Mouse (Mus musculus) forebrain, embryonic 11.5 days (tissue): ENCODE data around the gene Rhno1. TPM values are rescaled to one million over a fixed set of nuclear protein-coding genes. Genes with fewer than 3 reads are reported as not detected.

ENCODE experiments used
- ATAC-seq: fragments of 200-750 bp; cut with Nextera tagmentation; replicated peaks from 2 replicates; pipeline ENCODE4 v1.8.0; 2017; ENCODE audit warnings: moderate TSS enrichment; ENCODE audit not compliant: low FRiP score
- DNase-seq: peaks from one replicate; pipeline ENCODE4 v3.0.0-alpha.2; 2017; ENCODE audit warnings: low spot score
- H3K27ac ChIP-seq: fragments of 300-500 bp; sonication (generic); 2 replicates; pipeline ENCODE4 v1.5.1; 2014; ENCODE audit warnings: low read depth, low read length
- H3K27me3 ChIP-seq: fragments of 300-500 bp; sonication (generic); 2 replicates; pipeline ENCODE4 v1.6.1; 2014; ENCODE audit warnings: mild to moderate bottlenecking, low read length, mixed read lengths; ENCODE audit not compliant: control insufficient read depth, insufficient read depth
- H3K36me3 ChIP-seq: fragments of 300-500 bp; sonication (generic); 2 replicates; pipeline ENCODE4 v1.6.1; 2014; ENCODE audit warnings: mild to moderate bottlenecking, low read length, moderate library complexity, mixed read lengths; ENCODE audit not compliant: control insufficient read depth, insufficient read depth
- H3K4me1 ChIP-seq: fragments of 300-500 bp; sonication (generic); replicated peaks from 2 replicates; pipeline ENCODE4 v1.6.1; 2014; ENCODE audit warnings: low read length, mixed read lengths; ENCODE audit not compliant: control insufficient read depth, insufficient read depth
- H3K4me2 ChIP-seq: fragments of 300-500 bp; sonication (generic); 2 replicates; pipeline ENCODE4 v1.6.1; 2014; ENCODE audit warnings: low read depth, mild to moderate bottlenecking, low read length, moderate library complexity, mixed read lengths; ENCODE audit not compliant: severe bottlenecking
- H3K4me3 ChIP-seq: fragments of 300-500 bp; sonication (generic); 2 replicates; pipeline ENCODE4 v1.5.1; 2014; ENCODE audit warnings: low read depth, low read length
- H3K9ac ChIP-seq: fragments of 300-500 bp; sonication (generic); 2 replicates; pipeline ENCODE4 v1.6.1; 2014; ENCODE audit warnings: low read length
- H3K9me3 ChIP-seq: fragments of 300-500 bp; sonication (generic); 2 replicates; pipeline ENCODE4 v1.6.1; 2016; ENCODE audit warnings: low read length, mixed read lengths; ENCODE audit not compliant: control insufficient read depth
- WGBS: fragments of 180-500 bp; shearing (Covaris S2); extraction: QIAGEN DNeasy Blood & Tissue Kit; methylation state at CpG from one replicate; pipeline ENCODE4 v1.1.7; 2014; 5-methylcytosine and 5-hydroxymethylcytosine counted together
- polyA plus RNA-seq: library from polyadenylated mRNA; unstranded; fragments of >200 nt; fragmentation: Nextera tagmentation; extraction: Ambion mirVana; gene quantifications from 2 replicates; pipeline ENCODE4 v1.2.1, GENCODE M21; 2014

The Rhno1 gene
- polyA plus RNA-seq, 1 experiment from 2014 or later: 205 TPM

DNA sequence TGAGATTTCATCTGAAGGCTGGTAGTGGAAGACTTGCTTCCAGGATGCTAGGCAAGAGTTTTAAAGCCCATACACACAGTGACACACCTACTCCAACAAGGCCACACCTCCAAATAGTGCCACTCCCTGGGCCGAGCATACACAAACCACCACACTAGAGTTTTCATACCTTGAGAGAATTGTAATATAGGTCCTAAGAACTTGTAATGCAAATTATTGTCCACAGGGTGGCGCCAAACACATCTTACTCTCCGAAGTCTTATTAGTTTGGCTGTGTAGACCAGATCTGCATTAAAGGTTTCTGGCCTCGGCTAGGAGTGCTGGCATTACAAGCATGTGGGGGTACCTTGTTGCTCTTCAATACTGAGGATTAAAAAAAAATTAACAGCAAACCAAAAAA, 44.4 kb downstream of the Rhno1 start:
- Histone ChIP-seq H3K4me3 (no peak overlapping the region), H3K4me2 (no peak overlapping the region), H3K27me3 (no peaks in the 10 kb centered on the region), H3K27ac (no peak overlapping the region), H3K4me1 (no peaks in the 10 kb centered on the region), H3K9ac (no peak overlapping the region), H3K9me3 (no peaks in the 10 kb centered on the region), H3K36me3 (peaks cover 3% of the 10 kb centered on the region; the same call in 1 of the 2 replicates)
- ATAC-seq (0 out of 2 replicates have a peak, but pooled peaks have one; percentile 39), DNase-seq (peak; percentile 65)
- WGBS: 14% methylated on average over 4 of the region's 4 CpGs

DNA sequence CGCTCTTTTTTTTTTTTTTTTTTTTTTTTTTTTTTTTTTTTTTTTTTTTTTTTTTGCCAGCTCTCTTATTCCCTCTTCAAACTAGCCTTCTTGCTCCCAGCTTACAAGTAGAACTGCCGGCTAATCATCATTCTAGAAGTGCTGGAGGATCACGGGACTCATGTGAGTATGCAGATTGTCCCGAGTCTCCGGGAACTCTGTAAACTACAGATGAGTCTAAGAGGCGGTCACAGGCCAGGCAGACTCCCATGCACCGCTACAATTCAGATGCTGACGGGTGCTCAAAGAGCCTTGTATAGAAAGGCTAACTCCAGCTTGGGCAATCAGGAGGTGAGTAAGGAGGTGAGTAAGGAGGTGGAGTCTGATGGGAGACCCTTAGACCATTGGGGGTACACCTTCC, 47.1 kb downstream of the Rhno1 start:
- H3K4me3 ChIP-seq: no peak overlapping the region
- no peak overlapping the region for H3K9ac ChIP-seq
- H3K27me3 ChIP-seq: no peaks in the 10 kb centered on the region
- no peaks in the 10 kb centered on the region for H3K4me1 ChIP-seq
- ATAC-seq (no peak), DNase-seq (peak; percentile 42)
- H3K4me2 ChIP-seq: no peak overlapping the region
- H3K27ac ChIP-seq: no peak overlapping the region
- 81% methylated on average over 8 of the region's 8 CpGs for WGBS
- H3K36me3 ChIP-seq: no peaks in the 10 kb centered on the region
- H3K9me3 ChIP-seq: no peaks in the 10 kb centered on the region

DNA sequence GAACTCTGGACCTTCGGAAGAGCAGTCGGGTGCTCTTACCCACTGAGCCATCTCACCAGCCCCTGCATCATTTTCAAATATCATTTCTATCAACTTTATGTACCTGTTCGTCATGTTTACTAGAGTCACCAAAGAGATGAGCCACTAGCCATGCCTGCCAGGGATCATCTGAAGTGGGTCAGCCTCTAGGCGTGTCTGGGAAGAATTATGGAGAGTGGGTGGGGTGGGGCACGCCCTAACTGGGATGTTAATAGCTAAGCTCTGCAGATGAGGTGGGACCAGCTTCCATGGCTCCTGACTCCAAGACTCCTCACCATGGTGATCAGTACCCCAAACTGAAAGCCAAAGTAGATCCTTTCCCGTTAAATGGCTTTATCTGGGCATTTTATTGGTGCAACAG, 47.9 kb downstream of the Rhno1 start:
- no peak overlapping the region for H3K4me2 ChIP-seq
- 91% methylated on average over 6 of the region's 6 CpGs for WGBS
- no peaks in the 10 kb centered on the region for H3K4me1 ChIP-seq
- H3K4me3 ChIP-seq: no peak overlapping the region
- H3K27me3 ChIP-seq: no peaks in the 10 kb centered on the region
- no peak overlapping the region for H3K27ac ChIP-seq
- H3K9ac ChIP-seq: no peak overlapping the region
- no peaks in the 10 kb centered on the region for H3K9me3 ChIP-seq
- DNase-seq (peak; percentile 43), ATAC-seq (no peak)
- no peaks in the 10 kb centered on the region for H3K36me3 ChIP-seq

DNA sequence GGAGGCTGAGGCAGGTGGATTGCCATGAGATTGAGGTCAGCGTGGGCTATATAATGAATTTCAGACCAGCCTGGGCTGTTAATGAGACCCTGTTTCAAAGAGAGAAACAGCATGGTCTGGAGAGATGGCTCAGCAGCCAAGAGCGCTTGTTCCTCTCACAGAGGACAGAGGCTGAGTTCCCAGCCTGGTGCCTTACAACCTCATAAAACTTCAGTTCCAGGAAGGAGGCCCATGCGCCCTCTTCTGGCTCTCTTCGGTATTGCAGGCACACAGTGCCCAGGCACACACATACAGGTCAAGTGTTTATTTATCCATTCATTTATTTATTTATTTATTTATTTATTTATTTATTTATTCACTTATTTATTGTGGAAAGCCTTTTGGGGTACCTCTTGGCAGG, 54.4 kb downstream of the Rhno1 start:
- no peak overlapping the region for H3K4me3 ChIP-seq
- no peak overlapping the region for H3K27ac ChIP-seq
- peak; percentile 90 for DNase-seq
- no peak overlapping the region for H3K4me2 ChIP-seq
- no peaks in the 10 kb centered on the region for H3K9me3 ChIP-seq
- 29% methylated on average over 4 of the region's 4 CpGs for WGBS
- no peak overlapping the region for H3K9ac ChIP-seq
- no peaks in the 10 kb centered on the region for H3K27me3 ChIP-seq
- peak; percentile 49 for ATAC-seq
- no peaks in the 10 kb centered on the region for H3K4me1 ChIP-seq
- no peaks in the 10 kb centered on the region for H3K36me3 ChIP-seq

Other genes starting within 250 kb of the Rhno1 start
- 34.2 and 39.6 TPM in 2 replicates for gene Tspan9, start 219.3 kb downstream of the Rhno1 start, polyA plus RNA-seq
- gene Tead4, start 62.1 kb downstream of the Rhno1 start, polyA plus RNA-seq: 1.1 TPM in 2 replicates
- gene Tulp3, start 7.1 kb downstream of the Rhno1 start, polyA plus RNA-seq: 17.7 and 23.7 TPM in 2 replicates
- 89.6 and 91.9 TPM in 2 replicates for gene Foxm1, start 56 bp upstream of the Rhno1 start, polyA plus RNA-seq
- gene Tex52, start 12.5 kb upstream of the Rhno1 start, polyA plus RNA-seq: 0.51 and 0.84 TPM in 2 replicates
- not detected in 2 replicates for gene Gm44596, start 12.6 kb upstream of the Rhno1 start, polyA plus RNA-seq
- gene Nrip2, start 36.4 kb upstream of the Rhno1 start, polyA plus RNA-seq: 2.7 and 3.8 TPM in 2 replicates
- gene Itfg2, start 62.0 kb upstream of the Rhno1 start, polyA plus RNA-seq: 34.6 and 35.3 TPM in 2 replicates
- gene Fkbp4, start 75.8 kb upstream of the Rhno1 start, polyA plus RNA-seq: 601 and 640 TPM in 2 replicates
- 0.05 TPM in 1 of 2 replicates, not detected in the other for gene Pzp, start 163.8 kb upstream of the Rhno1 start, polyA plus RNA-seq
- not detected in 2 replicates for gene A2ml1, start 218.7 kb upstream of the Rhno1 start, polyA plus RNA-seq